Mouse (Mus musculus) retina, postnatal 7 days (tissue): ENCODE results near the gene Arhgap31.

Source experiments
- DNase-seq: peaks from one replicate; pipeline ENCODE4 v3.0.0-alpha.2; 2012; ENCODE audit warnings: low read depth, low spot score

The Arhgap31 gene

GRCm38 (mm10) chr16:38712581-38713403 is at the start of gene Arhgap31:
Arhgap31 (minus strand) TSS chr16:38713274.
- peak; percentile 43 for DNase-seq

GRCm38 (mm10) chr16:38762401-38762800 is 49.3 kb upstream of the Arhgap31 start:
- no peak for DNase-seq

- no peak for DNase-seq
Observed at GRCm38 (mm10) chr16:38761972-38762371, 48.9 kb upstream of the Arhgap31 start.

- DNase-seq, result no peak
Observed at GRCm38 (mm10) chr16:38760834-38761375, 47.8 kb upstream of the Arhgap31 start.

GRCm38 (mm10) chr16:38760239-38760638 is 47.2 kb upstream of the Arhgap31 start:
- no peak for DNase-seq

- no peak for DNase-seq
Observed at GRCm38 (mm10) chr16:38758104-38758861, 45.2 kb upstream of the Arhgap31 start.

- no peak for DNase-seq
Observed at GRCm38 (mm10) chr16:38757626-38758025, 44.6 kb upstream of the Arhgap31 start.

- DNase-seq, result no peak
Observed at GRCm38 (mm10) chr16:38756572-38756971, 43.5 kb upstream of the Arhgap31 start.

- DNase-seq, result peak; percentile 3
Observed at GRCm38 (mm10) chr16:38756177-38756503, 43.1 kb upstream of the Arhgap31 start.

GRCm38 (mm10) chr16:38755452-38756176 is 42.5 kb upstream of the Arhgap31 start:
- no peak for DNase-seq

GRCm38 (mm10) chr16:38753631-38754030 is 40.6 kb upstream of the Arhgap31 start:
- DNase-seq, result no peak

- no peak for DNase-seq
Observed at GRCm38 (mm10) chr16:38750803-38751202, 37.7 kb upstream of the Arhgap31 start.

GRCm38 (mm10) chr16:38743941-38744673 is 31.0 kb upstream of the Arhgap31 start:
- no peak for DNase-seq

- DNase-seq, result peak; percentile 11
Observed at GRCm38 (mm10) chr16:38742659-38743131, 29.6 kb upstream of the Arhgap31 start.

GRCm38 (mm10) chr16:38742113-38742658 is 29.1 kb upstream of the Arhgap31 start, which contains the start of gene B4galt4:
B4galt4 (plus strand) TSS chr16:38742264.
- DNase-seq, result peak; percentile 57

GRCm38 (mm10) chr16:38741204-38741903 is 28.3 kb upstream of the Arhgap31 start:
- DNase-seq, result no peak

GRCm38 (mm10) chr16:38730921-38731320 is 17.8 kb upstream of the Arhgap31 start:
- no peak for DNase-seq

GRCm38 (mm10) chr16:38729610-38730288 is 16.7 kb upstream of the Arhgap31 start:
- no peak for DNase-seq

- DNase-seq, result no peak
Observed at GRCm38 (mm10) chr16:38729139-38729538, 16.1 kb upstream of the Arhgap31 start.
